Mouse (Mus musculus) neural tube, embryonic 13.5 days (tissue): ENCODE data around the gene Gm9747. TPM values are rescaled to one million over a fixed set of nuclear protein-coding genes. Genes with fewer than 3 reads are reported as not detected.

Source experiments
- ATAC-seq: fragments of 200-750 bp; cut with Nextera tagmentation; 2 replicates; pipeline ENCODE4 v1.8.0; 2017; ENCODE audit warnings: low read depth, mild to moderate bottlenecking, moderate TSS enrichment, moderate library complexity
- H3K27ac ChIP-seq: fragments of 300-500 bp; sonication (generic); replicated peaks from 2 replicates; pipeline ENCODE4 v1.5.1; 2015; ENCODE audit warnings: moderate library complexity, mild to moderate bottlenecking, inconsistent platforms
- H3K27me3 ChIP-seq: fragments of 300-500 bp; sonication (generic); 2 replicates; pipeline ENCODE4 v1.6.1; 2015; ENCODE audit warnings: mild to moderate bottlenecking, inconsistent platforms
- H3K36me3 ChIP-seq: fragments of 300-500 bp; sonication (generic); 2 replicates; pipeline ENCODE4 v1.6.1; 2015; ENCODE audit warnings: mild to moderate bottlenecking, inconsistent platforms
- H3K4me1 ChIP-seq: fragments of 300-500 bp; sonication (generic); replicated peaks from 2 replicates; pipeline ENCODE4 v1.6.1; 2015; ENCODE audit warnings: inconsistent platforms
- H3K4me2 ChIP-seq: fragments of 300-500 bp; sonication (generic); 2 replicates; pipeline ENCODE4 v1.6.1; 2015; ENCODE audit warnings: inconsistent platforms, mild to moderate bottlenecking, moderate library complexity
- H3K4me3 ChIP-seq: fragments of 300-500 bp; sonication (generic); 2 replicates; pipeline ENCODE4 v1.5.1; 2015; ENCODE audit warnings: mild to moderate bottlenecking, inconsistent platforms
- H3K9ac ChIP-seq: fragments of 300-500 bp; sonication (generic); 2 replicates; pipeline ENCODE4 v1.6.1; 2015; ENCODE audit warnings: moderate library complexity, mild to moderate bottlenecking, inconsistent platforms
- H3K9me3 ChIP-seq: fragments of 300-500 bp; sonication (generic); 2 replicates; pipeline ENCODE4 v1.6.1; 2016; ENCODE audit warnings: inconsistent platforms
- WGBS: fragments of 180-500 bp; shearing (Covaris S2); methylation state at CpG from one replicate; pipeline ENCODE4 v1.1.7; 2015; 5-methylcytosine and 5-hydroxymethylcytosine counted together
- polyA plus RNA-seq: library from polyadenylated mRNA; unstranded; fragments of >200 nt; fragmentation: Nextera tagmentation; extraction: Ambion mirVana; gene quantifications from 2 replicates; pipeline ENCODE4 v1.2.1, GENCODE M21; 2015

Gene Gm9747
- polyA plus RNA-seq, 1 experiment from 2014 or later: 22.1 TPM

GRCm38 (mm10) chr1:82261053-82261618 lies 28.2 kb downstream of the Gm9747 start:
- no peak overlapping the region for H3K27ac ChIP-seq

GRCm38 (mm10) chr1:82261638-82262037 lies 28.7 kb downstream of the Gm9747 start:
- ATAC-seq: no peak
- WGBS: 89% methylated on average over 5 of the region's 5 CpGs

More at GRCm38 (mm10) chr1:82261053-82261618, 28.2 kb downstream of the Gm9747 start:
- Histone ChIP-seq H3K4me2 (no peak overlapping the region), H3K4me3 (no peak overlapping the region), H3K9me3 (no peaks in the 10 kb centered on the region), H3K9ac (no peak overlapping the region), H3K36me3 (no peaks in the 10 kb centered on the region), H3K27me3 (no peaks in the 10 kb centered on the region), H3K4me1 (peaks cover 16% of the 10 kb centered on the region)
- 48% methylated on average over 9 of the region's 9 CpGs for WGBS
- ATAC-seq: peak; percentile 67

GRCm38 (mm10) chr1:82262331-82262730 lies 29.4 kb downstream of the Gm9747 start:
- H3K4me1 ChIP-seq: peaks cover 16% of the 10 kb centered on the region
- no peaks in the 10 kb centered on the region for H3K27me3 ChIP-seq
- no peaks in the 10 kb centered on the region for H3K36me3 ChIP-seq
- H3K9ac ChIP-seq: no peak overlapping the region
- no peak overlapping the region for H3K4me2 ChIP-seq
- 63% methylated on average over 1 of the region's 1 CpGs for WGBS
- ATAC-seq: no peak
- H3K27ac ChIP-seq: no peak overlapping the region
- no peak overlapping the region for H3K4me3 ChIP-seq
- no peaks in the 10 kb centered on the region for H3K9me3 ChIP-seq

More at GRCm38 (mm10) chr1:82261638-82262037, 28.7 kb downstream of the Gm9747 start:
- Histone ChIP-seq H3K27ac (no peak overlapping the region), H3K4me2 (no peak overlapping the region), H3K27me3 (no peaks in the 10 kb centered on the region), H3K9ac (no peak overlapping the region), H3K4me1 (peaks cover 16% of the 10 kb centered on the region), H3K36me3 (no peaks in the 10 kb centered on the region), H3K4me3 (no peak overlapping the region), H3K9me3 (no peaks in the 10 kb centered on the region)

- Histone ChIP-seq H3K36me3 (no peaks in the 10 kb centered on the region), H3K9ac (no peak overlapping the region), H3K4me3 (no peak overlapping the region), H3K4me1 (no peaks in the 10 kb centered on the region), H3K27me3 (no peaks in the 10 kb centered on the region), H3K4me2 (no peak overlapping the region), H3K27ac (no peak overlapping the region), H3K9me3 (no peaks in the 10 kb centered on the region)
- 79% methylated on average over 4 of the region's 4 CpGs for WGBS
- no peak for ATAC-seq
Observed at GRCm38 (mm10) chr1:82267547-82267946, 34.6 kb downstream of the Gm9747 start.

GRCm38 (mm10) chr1:82272231-82272630 lies 39.3 kb downstream of the Gm9747 start:
- no peak overlapping the region for H3K27ac ChIP-seq
- H3K36me3 ChIP-seq: peaks cover 8% of the 10 kb centered on the region
- no peak overlapping the region for H3K4me3 ChIP-seq
- peaks cover 20% of the 10 kb centered on the region for H3K4me1 ChIP-seq
- no peak for ATAC-seq
- no peaks in the 10 kb centered on the region for H3K27me3 ChIP-seq
- no peak overlapping the region for H3K9ac ChIP-seq
- no peak overlapping the region for H3K4me2 ChIP-seq
- WGBS: 84% methylated on average over 5 of the region's 5 CpGs
- H3K9me3 ChIP-seq: no peaks in the 10 kb centered on the region

- H3K27ac ChIP-seq: no peak overlapping the region
- no peaks in the 10 kb centered on the region for H3K27me3 ChIP-seq
- 12% methylated on average over 6 of the region's 6 CpGs for WGBS
- H3K4me2 ChIP-seq: no peak overlapping the region
- no peak overlapping the region for H3K9ac ChIP-seq
- no peak for ATAC-seq
- no peaks in the 10 kb centered on the region for H3K9me3 ChIP-seq
- no peak overlapping the region for H3K4me3 ChIP-seq
- H3K4me1 ChIP-seq: peaks cover 20% of the 10 kb centered on the region
- H3K36me3 ChIP-seq: peaks cover 19% of the 10 kb centered on the region
Observed at GRCm38 (mm10) chr1:82273529-82273928, 40.6 kb downstream of the Gm9747 start.

GRCm38 (mm10) chr1:82274361-82274760 lies 41.4 kb downstream of the Gm9747 start:
- ATAC-seq: no peak
- H3K27ac ChIP-seq: no peak overlapping the region
- no peaks in the 10 kb centered on the region for H3K27me3 ChIP-seq
- H3K9ac ChIP-seq: no peak overlapping the region
- no peaks in the 10 kb centered on the region for H3K9me3 ChIP-seq
- H3K4me1 ChIP-seq: peaks cover 24% of the 10 kb centered on the region
- 4% methylated on average over 1 of the region's 1 CpGs for WGBS
- H3K36me3 ChIP-seq: peaks cover 21% of the 10 kb centered on the region
- H3K4me2 ChIP-seq: no peak overlapping the region
- no peak overlapping the region for H3K4me3 ChIP-seq

- H3K27me3 ChIP-seq: no peaks in the 10 kb centered on the region
- H3K36me3 ChIP-seq: peaks cover 21% of the 10 kb centered on the region
- H3K4me3 ChIP-seq: no peak overlapping the region
- H3K27ac ChIP-seq: no peak overlapping the region
- H3K4me1 ChIP-seq: peaks cover 35% of the 10 kb centered on the region
- no peak for ATAC-seq
- H3K9ac ChIP-seq: no peak overlapping the region
- no peaks in the 10 kb centered on the region for H3K9me3 ChIP-seq
- H3K4me2 ChIP-seq: no peak overlapping the region
- 91% methylated on average over 1 of the region's 1 CpGs for WGBS
Observed at GRCm38 (mm10) chr1:82279768-82280167, 46.9 kb downstream of the Gm9747 start.

- H3K4me2 ChIP-seq: peak overlapping the region; percentile 85
- no peak overlapping the region for H3K27ac ChIP-seq
Observed at GRCm38 (mm10) chr1:82281823-82282222, 48.9 kb downstream of the Gm9747 start.

GRCm38 (mm10) chr1:82282992-82283611 lies 50.2 kb downstream of the Gm9747 start:
- H3K9me3 ChIP-seq: no peaks in the 10 kb centered on the region
- peak overlapping the region; percentile 85 for H3K4me2 ChIP-seq
- H3K36me3 ChIP-seq: peaks cover 11% of the 10 kb centered on the region
- peaks cover 63% of the 10 kb centered on the region for H3K4me1 ChIP-seq
- H3K27me3 ChIP-seq: no peaks in the 10 kb centered on the region
- peak overlapping the region; percentile 69 for H3K4me3 ChIP-seq
- WGBS: under 1% methylated on average over 35 of the region's 35 CpGs
- peak overlapping the region; percentile 76 for H3K9ac ChIP-seq
- H3K27ac ChIP-seq: peak overlapping the region; percentile 95
- ATAC-seq: peak; percentile 98

More at GRCm38 (mm10) chr1:82281823-82282222, 48.9 kb downstream of the Gm9747 start:
- whole genome bisulfite sequencing: 88% methylated on average over 6 of the region's 6 CpGs
- H3K9ac ChIP-seq: no peak overlapping the region
- no peaks in the 10 kb centered on the region for H3K27me3 ChIP-seq
- H3K4me1 ChIP-seq: peaks cover 50% of the 10 kb centered on the region
- H3K9me3 ChIP-seq: no peaks in the 10 kb centered on the region
- H3K36me3 ChIP-seq: peaks cover 17% of the 10 kb centered on the region
- no peak for ATAC-seq
- no peak overlapping the region for H3K4me3 ChIP-seq

- Histone ChIP-seq H3K9me3 (no peaks in the 10 kb centered on the region), H3K4me1 (peaks cover 66% of the 10 kb centered on the region), H3K27ac (peak overlapping the region; percentile 95), H3K4me3 (peak overlapping the region; percentile 69), H3K4me2 (peak overlapping the region; percentile 85), H3K36me3 (peaks cover 15% of the 10 kb centered on the region), H3K27me3 (no peaks in the 10 kb centered on the region), H3K9ac (peak overlapping the region; percentile 76)
- ATAC-seq: 0 out of 2 replicates have a peak, but pooled peaks have one; percentile 11
- WGBS: 0% methylated on average over 1 of the region's 1 CpGs
Observed at GRCm38 (mm10) chr1:82283901-82284301, 51.0 kb downstream of the Gm9747 start.

GRCm38 (mm10) chr1:82284403-82284802 lies 51.5 kb downstream of the Gm9747 start:
- peak overlapping the region; percentile 95 for H3K27ac ChIP-seq
- peak overlapping the region; percentile 76 for H3K9ac ChIP-seq
- peaks cover 15% of the 10 kb centered on the region for H3K36me3 ChIP-seq
- peak overlapping the region; percentile 85 for H3K4me2 ChIP-seq
- 19% methylated on average over 4 of the region's 4 CpGs for WGBS
- H3K4me1 ChIP-seq: peaks cover 71% of the 10 kb centered on the region
- H3K4me3 ChIP-seq: peak overlapping the region; percentile 69
- H3K27me3 ChIP-seq: no peaks in the 10 kb centered on the region
- H3K9me3 ChIP-seq: no peaks in the 10 kb centered on the region
- ATAC-seq: no peak
